Mouse (Mus musculus) T-cell, adult 2 months (primary cell): ENCODE results near the gene Lingo3.

Experiments
- DNase-seq: peaks from one replicate; pipeline ENCODE4 v3.0.0; 2022; ENCODE audit warnings: low spot score

Lingo3 gene

GRCm38 (mm10) chr10:80843931-80844547, at the start of gene Lingo3:
Gene Lingo3, minus strand, starts transcription at chr10:80844039.
- DNase-seq, result no peak

DNA sequence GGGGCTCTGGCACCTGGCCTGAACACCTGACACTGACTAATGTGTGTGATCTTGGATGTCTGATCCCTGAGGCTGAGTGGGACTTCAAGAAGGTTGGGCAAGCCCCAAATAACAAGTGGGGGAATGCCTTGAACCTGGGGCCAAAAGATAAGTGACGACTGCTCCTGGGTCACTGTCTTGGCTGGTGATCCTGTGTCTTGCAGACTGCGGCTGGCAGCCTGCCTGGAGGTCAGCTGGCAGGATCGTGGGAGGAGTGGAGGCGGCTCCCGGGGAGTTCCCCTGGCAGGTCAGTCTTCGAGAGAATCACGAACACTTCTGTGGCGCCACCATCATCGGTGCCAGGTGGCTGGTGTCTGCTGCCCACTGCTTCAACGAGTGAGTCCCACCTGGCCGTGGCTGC, 43.3 kb upstream of the Lingo3 start:
- no peak for DNase-seq

- DNase-seq, result peak; percentile 78
Measured at GRCm38 (mm10) chr10:80881301-80881700, 37.5 kb upstream of the Lingo3 start.

DNA sequence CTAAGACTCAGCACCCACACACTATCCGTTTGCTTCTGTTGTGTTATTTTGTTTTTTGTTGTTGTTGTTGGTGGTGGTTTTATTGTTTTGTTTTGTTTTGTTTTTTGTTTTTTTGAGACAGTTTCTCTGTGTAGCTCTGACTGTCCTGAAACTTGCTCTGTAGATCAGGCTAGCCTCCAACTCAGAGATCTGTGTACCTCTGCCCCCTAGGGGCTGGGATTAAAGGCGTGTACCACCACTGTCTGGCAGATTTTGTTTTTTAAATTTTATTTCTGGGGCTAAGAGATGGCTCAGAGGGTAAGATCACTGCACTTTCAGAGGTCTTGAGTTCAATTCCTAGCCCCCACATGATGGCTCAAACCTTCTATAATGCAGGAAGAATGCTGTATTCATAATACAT, 37.1 kb upstream of the Lingo3 start:
- DNase-seq, result no peak

DNA sequence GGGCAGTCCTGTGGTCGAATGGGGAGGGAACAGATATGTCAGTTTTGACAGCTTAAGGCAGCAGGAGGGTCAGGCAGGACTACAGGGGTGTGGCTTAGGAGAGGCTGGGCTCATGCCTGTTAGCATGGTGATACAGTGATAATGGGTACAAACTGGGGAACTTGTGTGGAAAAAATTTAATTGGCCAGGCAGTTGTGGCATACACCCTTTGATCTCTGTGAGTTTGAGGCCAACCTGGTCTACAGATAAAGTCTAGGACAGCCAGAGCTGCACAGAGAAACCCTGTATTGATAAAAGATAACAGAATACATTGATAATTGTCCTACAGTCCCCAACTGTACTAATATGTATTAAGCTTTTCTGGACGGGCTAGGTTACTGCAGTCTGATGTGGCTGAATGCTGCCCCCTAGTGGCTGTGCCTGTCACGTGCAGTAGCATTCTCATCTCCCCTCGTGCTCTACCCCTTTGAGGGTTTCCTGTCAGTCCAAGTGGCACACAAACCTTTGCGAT, 36.3 kb upstream of the Lingo3 start:
- peak; percentile 63 for DNase-seq

DNA sequence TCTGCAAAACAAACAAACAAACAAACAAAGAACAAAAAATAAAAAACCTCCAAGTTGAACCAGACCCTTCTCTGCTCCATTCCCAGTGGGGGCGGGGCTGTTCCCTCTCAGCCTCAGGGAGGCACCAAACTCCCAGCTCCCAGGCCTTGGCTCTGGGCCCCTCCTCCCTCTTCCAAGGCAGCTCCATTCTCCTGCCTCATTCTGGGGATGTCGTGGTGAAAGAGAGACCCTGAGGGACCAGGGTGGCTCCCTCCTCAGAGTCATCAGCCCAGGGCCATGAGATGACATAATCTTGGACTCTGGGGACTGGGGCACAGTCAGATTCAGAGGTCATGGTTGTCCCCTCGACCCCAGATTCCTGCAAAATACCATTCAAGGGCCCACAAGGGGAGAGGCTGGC, 32.8 kb upstream of the Lingo3 start:
- DNase-seq, result no peak

GRCm38 (mm10) chr10:80876028-80876427, 32.2 kb upstream of the Lingo3 start:
- DNase-seq, result peak; percentile 65

- DNase-seq, result no peak
Measured at GRCm38 (mm10) chr10:80874035-80874434, 30.2 kb upstream of the Lingo3 start.

DNA sequence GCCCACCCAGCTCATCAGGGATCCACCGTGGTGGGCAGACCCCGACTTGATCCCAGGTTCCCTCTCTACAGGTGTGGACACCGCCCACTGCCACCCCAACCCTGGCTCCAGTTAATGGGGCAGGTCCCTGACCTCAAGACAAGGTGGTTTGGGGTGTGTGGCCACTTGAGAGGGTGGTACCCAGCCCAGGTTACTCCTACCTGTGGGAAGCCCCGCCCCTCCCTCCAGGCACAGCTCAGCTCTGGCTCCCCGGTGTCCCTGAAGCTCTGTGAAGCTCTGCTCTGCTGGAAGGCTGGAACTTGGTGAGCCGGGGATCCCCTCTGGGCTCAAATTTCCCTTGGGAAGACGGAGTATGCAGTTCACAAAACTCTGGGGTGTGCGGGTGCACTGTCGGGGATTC, 27.7 kb upstream of the Lingo3 start, which contains the start of gene Tmprss9:
Tmprss9 (plus strand) TSS at position 268 of the 400 bp plus-strand sequence.
- no peak for DNase-seq

DNA sequence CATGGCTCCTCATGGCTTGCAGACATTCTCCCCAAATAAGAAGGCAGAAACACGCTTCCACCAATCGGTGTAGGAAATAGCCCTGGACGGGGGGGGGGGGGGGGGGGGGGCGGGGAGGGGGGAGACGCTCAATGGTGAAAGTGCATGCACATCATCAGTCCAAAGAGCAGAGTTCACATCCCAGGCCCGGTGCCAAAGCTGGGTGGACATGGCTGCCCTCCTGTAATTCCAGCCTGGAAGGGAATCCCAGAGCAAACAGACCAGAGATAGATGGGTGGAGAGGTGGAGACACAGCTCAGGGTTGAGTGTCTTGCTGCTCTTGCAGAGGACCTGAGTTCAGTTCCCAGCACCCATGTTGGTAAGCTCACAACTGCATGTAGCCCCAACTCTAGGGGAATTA, 27.2 kb upstream of the Lingo3 start:
- no peak for DNase-seq

GRCm38 (mm10) chr10:80864446-80864845, 20.6 kb upstream of the Lingo3 start:
- no peak for DNase-seq

DNA sequence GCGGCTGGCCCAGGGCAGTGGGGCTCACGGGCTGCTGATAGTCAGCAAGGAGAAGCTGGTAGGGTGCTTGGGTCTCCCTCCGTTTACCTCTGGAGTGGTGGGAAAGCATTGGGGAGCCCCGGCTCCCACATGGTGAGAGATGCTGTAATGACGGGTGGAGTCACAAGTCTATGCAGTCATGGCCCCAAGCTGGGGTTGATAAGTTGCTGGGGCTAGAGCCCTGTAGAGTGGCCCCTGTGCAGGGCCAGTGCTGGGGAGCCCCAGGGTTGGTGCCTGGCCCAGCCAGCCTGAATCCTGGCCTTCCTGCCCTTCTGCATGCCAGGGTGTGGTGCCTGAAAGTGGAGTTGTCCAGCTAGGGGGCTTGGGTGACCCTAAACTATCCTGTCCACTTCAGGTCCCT, 18.5 kb upstream of the Lingo3 start:
- DNase-seq, result no peak

- DNase-seq, result no peak
Measured at GRCm38 (mm10) chr10:80858350-80858935, 14.6 kb upstream of the Lingo3 start.

GRCm38 (mm10) chr10:80857848-80858247, 14.0 kb upstream of the Lingo3 start:
- DNase-seq, result no peak

GRCm38 (mm10) chr10:80857386-80857785, 13.5 kb upstream of the Lingo3 start:
- no peak for DNase-seq

DNA sequence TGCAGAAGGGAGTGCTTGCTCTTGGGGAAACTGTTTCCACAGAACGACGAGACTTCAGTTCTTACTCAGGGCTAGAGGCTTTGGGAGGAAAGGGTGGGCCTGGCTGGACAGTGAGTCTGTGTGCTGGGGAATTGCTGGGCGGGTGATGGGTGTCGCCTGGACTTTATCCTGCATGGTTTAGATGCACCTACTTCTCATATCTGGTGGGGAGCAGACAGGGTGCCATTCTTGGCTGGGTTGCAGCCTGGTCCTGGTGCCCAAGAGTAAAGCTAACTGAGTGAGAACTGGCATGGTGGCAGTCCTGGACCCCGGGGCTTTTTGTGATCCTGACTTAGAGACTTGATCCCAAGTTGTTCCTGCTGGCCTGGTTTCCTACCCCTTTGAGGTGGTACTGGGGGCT, 13.1 kb upstream of the Lingo3 start:
- no peak for DNase-seq

DNA sequence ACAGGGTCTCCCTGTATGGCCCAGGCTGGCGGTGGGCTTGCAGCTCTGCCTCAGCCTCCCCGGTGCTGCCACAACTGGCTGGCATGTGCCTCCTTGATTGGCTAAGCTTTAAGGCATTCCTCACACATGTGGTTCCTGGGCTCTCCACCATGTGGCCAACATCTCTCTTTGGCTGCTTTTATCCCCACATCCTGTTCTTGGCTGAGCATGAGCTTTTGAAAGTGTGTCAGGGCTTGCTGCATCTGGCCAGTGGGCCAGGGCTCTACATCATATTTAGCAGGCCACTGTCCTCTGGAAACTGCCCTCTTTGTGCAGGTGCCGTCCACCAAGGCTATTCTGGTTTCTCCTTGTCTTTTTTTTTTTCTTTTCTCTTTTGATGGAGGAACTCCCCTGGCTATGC, 12.4 kb upstream of the Lingo3 start:
- DNase-seq, result peak; percentile 21

GRCm38 (mm10) chr10:80855749-80856073, 11.9 kb upstream of the Lingo3 start:
- DNase-seq, result no peak

GRCm38 (mm10) chr10:80854913-80855748, 11.3 kb upstream of the Lingo3 start, which contains the start of the genes Lsm7 and Sppl2b:
Gene Lsm7, minus strand, starts transcription at chr10:80855209.
Gene Sppl2b, plus strand, starts transcription at chr10:80855275.
- peak; percentile 96 for DNase-seq

GRCm38 (mm10) chr10:80848571-80848970, 4.7 kb upstream of the Lingo3 start:
- peak; percentile 73 for DNase-seq

DNA sequence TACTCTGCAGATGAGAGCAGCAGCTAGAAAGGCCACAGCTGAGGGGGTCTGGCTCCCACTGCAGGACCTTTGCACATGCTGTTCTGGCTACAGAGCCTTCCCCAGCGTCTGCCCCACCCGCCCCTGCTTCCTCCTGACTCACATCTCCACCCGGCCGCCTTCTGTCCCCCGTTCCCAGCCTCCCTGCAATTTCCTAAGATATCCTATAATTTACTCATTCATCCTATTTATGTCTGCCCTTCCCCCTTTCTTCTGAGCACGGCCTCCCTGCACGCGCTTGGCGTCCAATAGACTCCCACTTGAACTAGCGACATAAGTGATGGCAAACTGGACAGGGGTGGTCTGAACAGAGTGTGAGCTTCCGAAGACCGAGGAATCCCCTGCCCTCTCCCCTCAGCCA, 1.9 kb upstream of the Lingo3 start:
- no peak for DNase-seq

DNA sequence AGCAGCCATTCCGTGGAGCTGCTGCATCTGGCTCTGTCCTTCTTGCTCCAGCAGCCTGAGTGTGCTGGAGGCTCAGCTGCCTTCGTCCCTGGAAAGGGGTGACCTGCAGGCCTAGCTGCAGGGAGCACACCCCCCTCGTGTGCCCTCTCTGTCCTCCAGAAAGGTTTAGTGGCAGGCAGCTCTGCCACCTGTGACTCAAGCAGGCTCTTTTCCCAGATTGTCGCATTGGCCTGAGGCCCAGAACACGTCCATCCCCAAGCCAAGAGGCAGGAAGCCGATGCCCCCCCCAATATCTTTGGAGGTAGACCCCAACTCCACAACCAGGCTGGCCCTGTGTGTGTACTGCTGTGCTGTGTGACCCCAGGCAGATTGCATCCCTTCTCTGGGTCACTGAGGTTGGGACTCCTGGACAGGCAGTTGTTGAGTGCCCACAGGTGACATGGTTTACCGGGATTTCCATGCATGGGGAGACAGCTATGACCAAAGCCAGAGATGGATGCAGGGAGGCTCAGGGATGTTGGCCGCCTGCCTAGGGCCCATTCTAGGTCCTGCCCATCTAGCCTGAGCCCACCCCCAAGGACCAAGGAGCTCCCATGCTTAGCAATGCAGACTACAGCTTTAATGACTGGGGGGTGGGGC, 1.3 kb upstream of the Lingo3 start:
- DNase-seq, result no peak
